Mouse (Mus musculus): ENCODE measurements around the gene Dpf3. TPM values are rescaled to one million over a fixed set of nuclear protein-coding genes. Genes with fewer than 3 reads are reported as not detected.

Gene Dpf3
- polyA plus RNA-seq, 1 experiment from 2014 or later, result 1.4 TPM

- Histone ChIP-seq H3K36me3 (ENCODE audit: insufficient read depth, low read length) (no peaks in the 10 kb centered on the region), H3K4me1 (ENCODE audit: insufficient read depth, low read depth, low read length) (no peaks in the 10 kb centered on the region), H3K4me2 (replicated peaks; ENCODE audit: low read depth, low read length) (no peak overlapping the region), H3K27ac (ENCODE audit: low read length) (no peak overlapping the region), H3K9ac (replicated peaks; ENCODE audit: low read depth) (no peak overlapping the region), H3K4me3 (ENCODE audit: low read depth, low read length) (no peak overlapping the region), H3K9me3 (ENCODE audit: low read length) (no peaks in the 10 kb centered on the region), H3K27me3 (replicated peaks; ENCODE audit: insufficient read depth, low read length) (no peaks in the 10 kb centered on the region)
- no peak for TF ChIP-seq CTCF (IDR thresholded peaks at IDR 0.05)
- TF ChIP-seq EP300 (IDR thresholded peaks at IDR 0.05), result no peak
- no peak for ATAC-seq
- no peak for DNase-seq (ENCODE audit: low spot score)
- WGBS, result 41% methylated on average over 12 of the region's 12 CpGs
Observed at GRCm38 (mm10) chr12:83169495-83170209, 317.9 kb downstream of the Dpf3 start.

GRCm38 (mm10) chr12:83168310-83168709, 319.2 kb downstream of the Dpf3 start:
- Histone ChIP-seq H3K4me3 (ENCODE audit: low read depth, low read length) (no peak overlapping the region), H3K36me3 (ENCODE audit: insufficient read depth, low read length) (no peaks in the 10 kb centered on the region), H3K4me2 (replicated peaks; ENCODE audit: low read depth, low read length) (no peak overlapping the region), H3K27ac (ENCODE audit: low read length) (no peak overlapping the region), H3K9me3 (ENCODE audit: low read length) (no peaks in the 10 kb centered on the region), H3K27me3 (replicated peaks; ENCODE audit: insufficient read depth, low read length) (no peaks in the 10 kb centered on the region), H3K9ac (replicated peaks; ENCODE audit: low read depth) (no peak overlapping the region), H3K4me1 (ENCODE audit: insufficient read depth, low read depth, low read length) (no peaks in the 10 kb centered on the region)
- ATAC-seq, result no peak
- WGBS, result 65% methylated on average over 6 of the region's 6 CpGs
- no peak for DNase-seq (ENCODE audit: low spot score)
- TF ChIP-seq EP300 (IDR thresholded peaks at IDR 0.05) (no peak), CTCF (IDR thresholded peaks at IDR 0.05) (no peak)

GRCm38 (mm10) chr12:83165058-83165457, 322.5 kb downstream of the Dpf3 start:
- DNase-seq (ENCODE audit: low spot score) (no peak), ATAC-seq (no peak)
- H3K4me1 ChIP-seq (ENCODE audit: insufficient read depth, low read depth, low read length), result no peaks in the 10 kb centered on the region
- no peaks in the 10 kb centered on the region for H3K36me3 ChIP-seq (ENCODE audit: insufficient read depth, low read length)
- no peak overlapping the region for H3K4me3 ChIP-seq (ENCODE audit: low read depth, low read length)
- no peak overlapping the region for H3K27ac ChIP-seq (ENCODE audit: low read length)
- H3K9me3 ChIP-seq (ENCODE audit: low read length), result no peaks in the 10 kb centered on the region
- TF ChIP-seq EP300 (IDR thresholded peaks at IDR 0.05) (no peak), CTCF (IDR thresholded peaks at IDR 0.05) (no peak)
- no peaks in the 10 kb centered on the region for H3K27me3 ChIP-seq (replicated peaks; ENCODE audit: insufficient read depth, low read length)
- no peak overlapping the region for H3K9ac ChIP-seq (replicated peaks; ENCODE audit: low read depth)
- 50% methylated on average over 1 of the region's 1 CpGs for WGBS
- no peak overlapping the region for H3K4me2 ChIP-seq (replicated peaks; ENCODE audit: low read depth, low read length)

Other genes with a start within 250 kb of the Dpf3 start
- gene Dcaf4, start 32.8 kb upstream of the Dpf3 start, polyA plus RNA-seq (2015; fragmentation: Nextera tagmentation; extraction: Ambion mirVana), result 10.4 and 11.3 TPM in 2 replicates
- gene Zfyve1, start 109.5 kb upstream of the Dpf3 start, polyA plus RNA-seq (2015; fragmentation: Nextera tagmentation; extraction: Ambion mirVana), result 12.7 and 13.7 TPM in 2 replicates
- 138 and 153 TPM in 2 replicates for gene Rbm25, start 143.5 kb upstream of the Dpf3 start, polyA plus RNA-seq (2015; fragmentation: Nextera tagmentation; extraction: Ambion mirVana)
- gene Psen1, start 200.4 kb upstream of the Dpf3 start, polyA plus RNA-seq (2015; fragmentation: Nextera tagmentation; extraction: Ambion mirVana), result 39.7 and 40.6 TPM in 2 replicates